In genomic region chr7:12961511-12962141, GRCm38 (mm10) we compare ENCODE assay signal across 8 mouse cellular contexts. TPM values are rescaled to one million over a fixed set of nuclear protein-coding genes. Genes with fewer than 3 reads are reported as not detected.
DNase-seq lines count a peak whose midpoint lies in the region; ATAC-seq and TF ChIP-seq lines count a peak whose summit lies in the region.

No protein-coding gene starts in this region.

- H3K27me3 ChIP-seq in embryonic facial prominence, embryonic 12.5 days = no peaks in the 10 kb centered on the region
- no peaks in the 10 kb centered on the region for H3K27me3 ChIP-seq in kidney, adult 2 months (replicated peaks; ENCODE audit: control insufficient read depth, insufficient read depth, low read length)
- H3K27me3 ChIP-seq in midbrain, embryonic 16.5 days (ENCODE audit: control insufficient read depth, insufficient read depth, low read depth, low read length) = no peaks in the 10 kb centered on the region

- peak overlapping the region; percentile 58 for H3K4me2 ChIP-seq in embryonic facial prominence, embryonic 12.5 days (replicated peaks)
- peak overlapping the region; percentile 73 for H3K4me2 ChIP-seq in midbrain, embryonic 16.5 days (ENCODE audit: low read length)

- peaks cover 2% of the 10 kb centered on the region for H3K4me1 ChIP-seq in embryonic facial prominence, embryonic 12.5 days
- 0 out of 2 replicates have a peak, but pooled peaks cover 3% of the 10 kb centered on the region for H3K4me1 ChIP-seq in kidney, adult 2 months (ENCODE audit: control insufficient read depth, insufficient read depth, low read length)
- peaks cover 12% of the 10 kb centered on the region for H3K4me1 ChIP-seq in midbrain, embryonic 16.5 days (ENCODE audit: control insufficient read depth, insufficient read depth, low read length)

- peak overlapping the region; percentile 50 for H3K9ac ChIP-seq in embryonic facial prominence, embryonic 12.5 days
- peak overlapping the region; percentile 75 for H3K9ac ChIP-seq in midbrain, embryonic 16.5 days (ENCODE audit: low read depth, low read length)

- WGBS in embryonic facial prominence, embryonic 12.5 days = 4% methylated on average over 29 of the region's 29 CpGs
- 3% methylated on average over 29 of the region's 29 CpGs for WGBS in kidney, adult 2 months
- 2% methylated on average over 29 of the region's 29 CpGs for WGBS in midbrain, embryonic 16.5 days

- peak overlapping the region; percentile 38 for H3K4me3 ChIP-seq in embryonic facial prominence, embryonic 12.5 days
- H3K4me3 ChIP-seq in kidney, adult 2 months (ENCODE audit: insufficient read depth, low read depth, low read length) = peak overlapping the region; percentile 68
- H3K4me3 ChIP-seq in midbrain, embryonic 16.5 days (ENCODE audit: low read depth, low read length) = peak overlapping the region; percentile 49

- no peak for TF ChIP-seq CTCF in kidney, adult 2 months (conservative IDR thresholded peaks at IDR 0.05; ENCODE audit: insufficient read depth, insufficient read length, low read depth, low read length)

- H3K9me3 ChIP-seq in embryonic facial prominence, embryonic 12.5 days = no peaks in the 10 kb centered on the region
- H3K9me3 ChIP-seq in midbrain, embryonic 16.5 days (replicated peaks; ENCODE audit: control insufficient read depth, low read length, poor library complexity, severe bottlenecking) = no peaks in the 10 kb centered on the region

- H3K27ac ChIP-seq in embryonic facial prominence, embryonic 12.5 days = peak overlapping the region; percentile 81
- peak overlapping the region; percentile 75 for H3K27ac ChIP-seq in kidney, adult 2 months (ENCODE audit: insufficient read depth, low read depth, low read length)
- H3K27ac ChIP-seq in midbrain, embryonic 16.5 days (ENCODE audit: low read length) = peak overlapping the region; percentile 87

- DNase-seq in 3134 (ENCODE audit: extremely low read depth, insufficient read length, low spot score) = peak; percentile 43
- DNase-seq in heart, adult 8-10 months (ENCODE audit: low spot score) = peak; percentile 48
- peak; percentile 68 for DNase-seq in kidney, adult 2 months
- peak; percentile 60 for DNase-seq in liver
- peak; percentile 23 to 65 for DNase-seq in spleen, postnatal 4 days (ENCODE audit: low spot score in 2 of 2)

- no peak for TF ChIP-seq POLR2A in kidney, adult 2 months (IDR thresholded peaks at IDR 0.05; ENCODE audit: low read depth, low read length)

- H3K36me3 ChIP-seq in embryonic facial prominence, embryonic 12.5 days = no peaks in the 10 kb centered on the region
- H3K36me3 ChIP-seq in kidney, adult 2 months (ENCODE audit: control insufficient read depth, insufficient read depth, low read length) = no peaks in the 10 kb centered on the region
- H3K36me3 ChIP-seq in midbrain, embryonic 16.5 days (ENCODE audit: control insufficient read depth, insufficient read depth, low read length) = no peaks in the 10 kb centered on the region

- peak; percentile 70 for ATAC-seq in activated CD4-positive, CD25-positive, alpha-beta regulatory T cell, adult 4 months
- peak; percentile 61 for ATAC-seq in embryonic facial prominence, embryonic 12.5 days (ENCODE audit: insufficient number of reproducible peaks, insufficient read depth, low FRiP score, low TSS enrichment)
- peak; percentile 74 for ATAC-seq in midbrain, embryonic 16.5 days

RNA-seq across cellular contexts. Expression of gene Zfp324, which starts 4.0 kb away (rescaled TPM):
- polyA plus RNA-seq in activated CD4-positive, CD25-positive, alpha-beta regulatory T cell, adult 4 months (2017; shearing (Covaris generic)) = 1 to 10 TPM; 2.4 to 3.4 TPM
- polyA plus RNA-seq in embryonic facial prominence, embryonic 12.5 days (2016; fragmentation: Nextera tagmentation; extraction: Ambion mirVana) = 13.9 and 14.4 TPM in 2 replicates
- total RNA-seq in heart, adult 8-10 months (2022) = 1 to 10 TPM; 2.7 to 3.2 (median 2.8) TPM
- polyA plus RNA-seq in kidney, adult 2 months (2012; rRNA removed) = 4.8 and 5.9 TPM in 2 replicates
- 14.5 and 14.9 TPM in 2 replicates for polyA plus RNA-seq in midbrain, embryonic 16.5 days (2015; fragmentation: Nextera tagmentation; extraction: Ambion mirVana)

RNA-seq across cellular contexts. Expression of gene Zfp446, which starts 16.0 kb away (rescaled TPM):
- polyA plus RNA-seq in activated CD4-positive, CD25-positive, alpha-beta regulatory T cell, adult 4 months (2017; shearing (Covaris generic)) = 1 to 10 TPM; 2.6 to 3.3 TPM
- 12.0 and 13.0 TPM in 2 replicates for polyA plus RNA-seq in embryonic facial prominence, embryonic 12.5 days (2016; fragmentation: Nextera tagmentation; extraction: Ambion mirVana)
- total RNA-seq in heart, adult 8-10 months (2022) = 1 to 10 TPM; 2.2 to 4.1 (median 3.6) TPM
- polyA plus RNA-seq in kidney, adult 2 months (2012; rRNA removed) = 5.4 and 6.2 TPM in 2 replicates
- polyA plus RNA-seq in midbrain, embryonic 16.5 days (2015; fragmentation: Nextera tagmentation; extraction: Ambion mirVana) = 13.1 and 13.8 TPM in 2 replicates

RNA-seq across cellular contexts. Expression of gene Rnf225, which starts 34.4 kb away (rescaled TPM):
- not detected for polyA plus RNA-seq in activated CD4-positive, CD25-positive, alpha-beta regulatory T cell, adult 4 months (2017; shearing (Covaris generic))
- polyA plus RNA-seq in embryonic facial prominence, embryonic 12.5 days (2016; fragmentation: Nextera tagmentation; extraction: Ambion mirVana) = 0.95 and 1.0 TPM in 2 replicates
- total RNA-seq in heart, adult 8-10 months (2022) = under 1 TPM; 0.22 to 0.31 (median 0.25) TPM
- polyA plus RNA-seq in kidney, adult 2 months (2012; rRNA removed) = 0.08 and 0.11 TPM in 2 replicates
- 0.98 and 1.2 TPM in 2 replicates for polyA plus RNA-seq in midbrain, embryonic 16.5 days (2015; fragmentation: Nextera tagmentation; extraction: Ambion mirVana)

RNA-seq across cellular contexts. Expression of gene Slc27a5, which starts 36.4 kb away (rescaled TPM):
- polyA plus RNA-seq in activated CD4-positive, CD25-positive, alpha-beta regulatory T cell, adult 4 months (2017; shearing (Covaris generic)) = under 1 TPM in 1 of 2 experiments, not detected in 1; 0.29 TPM
- 0.09 TPM in 1 of 2 replicates, not detected in the other for polyA plus RNA-seq in embryonic facial prominence, embryonic 12.5 days (2016; fragmentation: Nextera tagmentation; extraction: Ambion mirVana)
- not detected for total RNA-seq in heart, adult 8-10 months (2022)
- polyA plus RNA-seq in kidney, adult 2 months (2012; rRNA removed) = 0.56 and 0.69 TPM in 2 replicates
- 0.24 and 0.43 TPM in 2 replicates for polyA plus RNA-seq in midbrain, embryonic 16.5 days (2015; fragmentation: Nextera tagmentation; extraction: Ambion mirVana)

RNA-seq across cellular contexts. Expression of gene Trim28, which starts 37.3 kb away (rescaled TPM):
- polyA plus RNA-seq in activated CD4-positive, CD25-positive, alpha-beta regulatory T cell, adult 4 months (2017; shearing (Covaris generic)) = 10 to 100 TPM; 45.5 to 59.4 TPM
- 480 and 495 TPM in 2 replicates for polyA plus RNA-seq in embryonic facial prominence, embryonic 12.5 days (2016; fragmentation: Nextera tagmentation; extraction: Ambion mirVana)
- 10 to 100 TPM; 77.8 to 92.6 (median 83.6) TPM for total RNA-seq in heart, adult 8-10 months (2022)
- polyA plus RNA-seq in kidney, adult 2 months (2012; rRNA removed) = 186 and 191 TPM in 2 replicates
- 184 and 195 TPM in 2 replicates for polyA plus RNA-seq in midbrain, embryonic 16.5 days (2015; fragmentation: Nextera tagmentation; extraction: Ambion mirVana)

Comparison
In these comparisons a context has a peak if more than half of its experiments do, and no peak if none do; other contexts are left out.
1. Peak in every context shown above with its lines: DNase-seq, ATAC-seq, H3K4me3 ChIP-seq and H3K27ac ChIP-seq.